9 mouse cellular contexts compared by ENCODE assay signal in the genomic region with DNA sequence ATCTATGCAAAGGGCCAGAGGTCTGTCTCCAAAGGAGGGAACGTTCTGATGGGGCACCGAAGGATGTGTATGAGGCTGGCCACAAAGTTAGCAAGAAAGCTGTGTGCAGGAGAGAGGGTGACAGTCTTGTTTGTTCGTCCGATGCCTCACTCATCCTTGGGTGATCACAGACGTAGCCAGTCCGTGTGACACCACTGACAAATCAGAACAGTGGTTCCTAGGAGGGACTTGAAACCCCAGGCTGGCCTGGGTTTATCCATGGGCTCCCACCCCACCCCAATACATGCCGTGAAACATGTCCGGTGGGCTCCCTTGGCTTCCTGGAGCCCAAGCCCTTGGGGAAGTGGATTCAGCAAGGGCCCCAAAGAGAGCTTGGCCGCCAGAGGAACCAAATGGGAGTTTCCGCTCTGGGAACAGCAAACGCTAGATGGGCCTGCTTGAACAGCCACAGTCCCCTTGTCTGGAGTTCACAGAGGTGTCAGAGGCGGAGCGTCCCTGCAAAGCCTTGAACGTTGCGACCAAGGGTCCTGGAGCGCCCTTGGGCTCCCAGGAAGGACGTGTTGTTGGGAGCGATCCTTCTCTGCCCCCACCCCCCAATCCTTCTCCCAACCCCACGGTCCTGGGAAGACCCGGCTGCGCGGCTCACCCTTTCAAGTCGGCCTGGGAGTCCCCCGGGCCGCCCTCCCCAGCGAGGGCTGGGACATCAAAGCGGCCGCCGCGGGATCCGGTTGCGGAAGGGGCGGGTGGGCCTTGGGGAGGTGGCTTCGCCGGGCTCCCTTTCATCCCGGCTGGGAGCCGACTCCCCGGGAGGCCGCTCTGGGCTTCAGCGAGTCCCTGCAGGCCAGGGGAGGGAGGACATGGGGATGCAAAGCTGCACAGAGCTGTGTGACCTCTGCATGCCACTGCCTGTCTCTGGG. TPM values are rescaled to one million over a fixed set of nuclear protein-coding genes. Genes with fewer than 3 reads are reported as not detected.
DNase-seq lines count a peak whose midpoint lies in the region; ATAC-seq and TF ChIP-seq lines count a peak whose summit lies in the region.
"Had no signal": no experiment of that assay in that cellular context is flagged by ENCODE, and none has a peak within 500 bp of the region (broad histone marks: within the 10 kb centered on the region; RNA-seq: fewer than 3 reads in every experiment).

No protein-coding gene starts in this region.

- intact Hi-C loops in heart, postnatal 14 days (cut with DNase I), result no loop called here

- H3K9ac ChIP-seq in embryonic facial prominence, embryonic 11.5 days (replicated peaks; ENCODE audit: low read length), result peak overlapping the region; percentile 53
- H3K9ac ChIP-seq in limb, embryonic 12.5 days (replicated peaks), result peak overlapping the region; percentile 44
- peak overlapping the region; percentile 23; the same call in 1 of the 2 replicates for H3K9ac ChIP-seq in midbrain, embryonic 13.5 days (replicated peaks)

- H3K4me1 ChIP-seq in kidney, adult 2 months (ENCODE audit: control insufficient read depth, insufficient read depth, low read length), result peaks cover 12% of the 10 kb centered on the region
- H3K4me1 ChIP-seq in embryonic facial prominence, embryonic 11.5 days (ENCODE audit: control insufficient read depth, insufficient read depth, low read length), result peaks cover 24% of the 10 kb centered on the region
- H3K4me1 ChIP-seq in limb, embryonic 12.5 days (replicated peaks), result peaks cover 40% of the 10 kb centered on the region
- peaks cover 51% of the 10 kb centered on the region for H3K4me1 ChIP-seq in midbrain, embryonic 13.5 days (replicated peaks)

- no peaks in the 10 kb centered on the region for H3K36me3 ChIP-seq in kidney, adult 2 months (ENCODE audit: control insufficient read depth, insufficient read depth, low read length)
- no peaks in the 10 kb centered on the region for H3K36me3 ChIP-seq in embryonic facial prominence, embryonic 11.5 days (replicated peaks; ENCODE audit: control insufficient read depth, insufficient read depth, low read depth, low read length)
- H3K36me3 ChIP-seq in limb, embryonic 12.5 days, result no peaks in the 10 kb centered on the region
- H3K36me3 ChIP-seq in midbrain, embryonic 13.5 days, result no peaks in the 10 kb centered on the region

- WGBS in kidney, adult 2 months, result 21% methylated on average over 40 of the region's 40 CpGs
- 7% methylated on average over 40 of the region's 40 CpGs for WGBS in embryonic facial prominence, embryonic 11.5 days
- WGBS in limb, embryonic 12.5 days, result 8% methylated on average over 39 of the region's 40 CpGs
- WGBS in midbrain, embryonic 13.5 days, result 10% methylated on average over 38 of the region's 40 CpGs

- H3K4me2 ChIP-seq in embryonic facial prominence, embryonic 11.5 days (ENCODE audit: low read depth, low read length), result peak overlapping the region; percentile 39
- peak overlapping the region; percentile 60 for H3K4me2 ChIP-seq in limb, embryonic 12.5 days
- peak overlapping the region; percentile 48 for H3K4me2 ChIP-seq in midbrain, embryonic 13.5 days (replicated peaks)

- no peak for TF ChIP-seq POLR2A in kidney, adult 2 months (IDR thresholded peaks at IDR 0.05; ENCODE audit: low read depth, low read length)

- no peak for TF ChIP-seq CTCF in kidney, adult 2 months (conservative IDR thresholded peaks at IDR 0.05; ENCODE audit: insufficient read depth, insufficient read length, low read depth, low read length)

- ATAC-seq in embryonic facial prominence, embryonic 11.5 days (replicated peaks; ENCODE audit: insufficient number of reproducible peaks, low FRiP score, low TSS enrichment, low read depth), result peak; percentile 50
- ATAC-seq in limb, embryonic 12.5 days (ENCODE audit: insufficient number of reproducible peaks, insufficient read depth, low FRiP score, low TSS enrichment, low read depth), result no peak
- peak; percentile 53 for ATAC-seq in midbrain, embryonic 13.5 days

- peak; percentile 60 for DNase-seq in kidney, adult 2 months
- DNase-seq in kidney, adult 11 months, result no peak
- peak; percentile 85 for DNase-seq in embryonic facial prominence, embryonic 11.5 days (ENCODE audit: low spot score)
- peak; percentile 68 to 70 for DNase-seq in heart, postnatal 14 days
- DNase-seq in thymus, postnatal 4 days, result peak; percentile 85
- DNase-seq in urinary bladder, postnatal 36 days (ENCODE audit: low spot score in 2 of 2), result no peak

- H3K27ac ChIP-seq in kidney, adult 2 months (ENCODE audit: insufficient read depth, low read depth, low read length), result peak overlapping the region; percentile 32
- peak overlapping the region; percentile 61 for H3K27ac ChIP-seq in embryonic facial prominence, embryonic 11.5 days (replicated peaks; ENCODE audit: low read depth, low read length)
- H3K27ac ChIP-seq in limb, embryonic 12.5 days, result peak overlapping the region; percentile 82
- H3K27ac ChIP-seq in midbrain, embryonic 13.5 days, result peak overlapping the region; percentile 62

- no peaks in the 10 kb centered on the region for H3K27me3 ChIP-seq in kidney, adult 2 months (replicated peaks; ENCODE audit: control insufficient read depth, insufficient read depth, low read length)
- H3K27me3 ChIP-seq in embryonic facial prominence, embryonic 11.5 days (ENCODE audit: control insufficient read depth, insufficient read depth, low read length), result no peaks in the 10 kb centered on the region
- no peaks in the 10 kb centered on the region for H3K27me3 ChIP-seq in limb, embryonic 12.5 days
- H3K27me3 ChIP-seq in midbrain, embryonic 13.5 days, result 0 out of 2 replicates have a peak, but pooled peaks cover 3% of the 10 kb centered on the region
- H3K27me3 ChIP-seq: CH12.LX had no signal

- H3K9me3 ChIP-seq in embryonic facial prominence, embryonic 11.5 days (replicated peaks; ENCODE audit: control insufficient read depth, low read length), result no peaks in the 10 kb centered on the region
- no peaks in the 10 kb centered on the region for H3K9me3 ChIP-seq in limb, embryonic 12.5 days
- H3K9me3 ChIP-seq in midbrain, embryonic 13.5 days, result no peaks in the 10 kb centered on the region

- H3K4me3 ChIP-seq in kidney, adult 2 months (ENCODE audit: insufficient read depth, low read depth, low read length), result peak overlapping the region; percentile 42
- H3K4me3 ChIP-seq in embryonic facial prominence, embryonic 11.5 days (ENCODE audit: low read depth, low read length), result peak overlapping the region; percentile 3; the same call in 1 of the 2 replicates
- peak overlapping the region; percentile 24 for H3K4me3 ChIP-seq in limb, embryonic 12.5 days (replicated peaks)
- H3K4me3 ChIP-seq in midbrain, embryonic 13.5 days (replicated peaks), result no peak overlapping the region

RNA-seq across cellular contexts. Expression of a gene that starts 19.1 kb away (rescaled TPM):
- 1.7 and 4.1 TPM in 2 replicates for polyA plus RNA-seq in kidney, adult 2 months (2012; rRNA removed)
- 1.8 and 3.6 TPM in 2 replicates for polyA plus RNA-seq in embryonic facial prominence, embryonic 11.5 days (2014; fragmentation: Nextera tagmentation; extraction: Ambion mirVana)
- total RNA-seq in heart, postnatal 14 days (2021), result 1 to 10 TPM in 1 of 2 experiments, under 1 TPM in 1; 0.57 to 1.0 TPM
- 3.1 and 5.4 TPM in 2 replicates for polyA plus RNA-seq in limb, embryonic 12.5 days (2016; fragmentation: Nextera tagmentation; extraction: Ambion mirVana)
- polyA plus RNA-seq in midbrain, embryonic 13.5 days (2015; fragmentation: Nextera tagmentation; extraction: Ambion mirVana), result 1.1 and 1.3 TPM in 2 replicates
- total RNA-seq: CH12.LX had no signal

RNA-seq across cellular contexts. Expression of a gene that starts 23.3 kb away (rescaled TPM):
- polyA plus RNA-seq in kidney, adult 2 months (2012; rRNA removed), result 26.4 and 27.3 TPM in 2 replicates
- 98.9 and 101 TPM in 2 replicates for polyA plus RNA-seq in embryonic facial prominence, embryonic 11.5 days (2014; fragmentation: Nextera tagmentation; extraction: Ambion mirVana)
- 10 to 100 TPM; 30.0 to 34.5 TPM for total RNA-seq in heart, postnatal 14 days (2021)
- polyA plus RNA-seq in limb, embryonic 12.5 days (2016; fragmentation: Nextera tagmentation; extraction: Ambion mirVana), result 103 and 108 TPM in 2 replicates
- polyA plus RNA-seq in midbrain, embryonic 13.5 days (2015; fragmentation: Nextera tagmentation; extraction: Ambion mirVana), result 121 and 123 TPM in 2 replicates

RNA-seq across cellular contexts. Expression of a gene that starts 45.8 kb away (rescaled TPM):
- 24.5 and 35.2 TPM in 2 replicates for polyA plus RNA-seq in kidney, adult 2 months (2012; rRNA removed)
- polyA plus RNA-seq in embryonic facial prominence, embryonic 11.5 days (2014; fragmentation: Nextera tagmentation; extraction: Ambion mirVana), result 27.6 and 35.7 TPM in 2 replicates
- total RNA-seq in heart, postnatal 14 days (2021), result 1 to 10 TPM; 7.9 to 9.0 TPM
- 44.9 and 47.4 TPM in 2 replicates for polyA plus RNA-seq in limb, embryonic 12.5 days (2016; fragmentation: Nextera tagmentation; extraction: Ambion mirVana)
- polyA plus RNA-seq in midbrain, embryonic 13.5 days (2015; fragmentation: Nextera tagmentation; extraction: Ambion mirVana), result 41.7 and 43.0 TPM in 2 replicates

RNA-seq across cellular contexts. Expression of a gene that starts 50.4 kb away (rescaled TPM):
- polyA plus RNA-seq in kidney, adult 2 months (2012; rRNA removed), result 4.7 and 6.7 TPM in 2 replicates
- 106 and 109 TPM in 2 replicates for polyA plus RNA-seq in embryonic facial prominence, embryonic 11.5 days (2014; fragmentation: Nextera tagmentation; extraction: Ambion mirVana)
- 1 to 10 TPM in 1 of 2 experiments, under 1 TPM in 1; 0.80 to 1.2 TPM for total RNA-seq in heart, postnatal 14 days (2021)
- polyA plus RNA-seq in limb, embryonic 12.5 days (2016; fragmentation: Nextera tagmentation; extraction: Ambion mirVana), result 194 and 201 TPM in 2 replicates
- polyA plus RNA-seq in midbrain, embryonic 13.5 days (2015; fragmentation: Nextera tagmentation; extraction: Ambion mirVana), result 2.0 and 2.8 TPM in 2 replicates
- total RNA-seq: CH12.LX had no signal

Comparison
In these comparisons a context has a peak if more than half of its experiments do, and no peak if none do; other contexts are left out.
1. DNase-seq: peak in kidney, adult 2 months (single experiment), embryonic facial prominence, embryonic 11.5 days (single experiment), heart, postnatal 14 days (2 of 2) and thymus, postnatal 4 days (single experiment); none in kidney, adult 11 months (single experiment) and urinary bladder, postnatal 36 days (0 of 2).
2. H3K27ac ChIP-seq: peak in every context shown above with its lines; median percentile 82 in limb, embryonic 12.5 days; 62 in midbrain, embryonic 13.5 days; 61 in embryonic facial prominence, embryonic 11.5 days; 32 in kidney, adult 2 months.
3. Peak in every context shown above with its lines, with median percentiles within 50 percentile points of each other: H3K4me2 ChIP-seq and H3K9ac ChIP-seq.